Mouse (Mus musculus) kidney, postnatal 0 days (tissue): ENCODE data around the gene Acvr2b. TPM values are rescaled to one million over a fixed set of nuclear protein-coding genes. Genes with fewer than 3 reads are reported as not detected.

Experiments used
- ATAC-seq: fragments of 200-750 bp; cut with Nextera tagmentation; replicated peaks from 2 replicates; pipeline ENCODE4 v1.8.0; 2017; ENCODE audit warnings: low read depth, moderate number of reproducible peaks, moderate TSS enrichment, moderate library complexity; ENCODE audit not compliant: low FRiP score
- DNase-seq: peaks from one replicate; pipeline ENCODE4 v3.0.0-alpha.2; 2016; ENCODE audit warnings: low spot score
- H3K27ac ChIP-seq: fragments of 300-500 bp; sonication (generic); 2 replicates; pipeline ENCODE4 v1.5.1; 2014; ENCODE audit warnings: mild to moderate bottlenecking
- H3K27me3 ChIP-seq: fragments of 300-500 bp; sonication (generic); 2 replicates; pipeline ENCODE4 v1.6.1; 2014; ENCODE audit warnings: low read length, mixed read lengths; ENCODE audit not compliant: insufficient read depth
- H3K36me3 ChIP-seq: fragments of 300-500 bp; sonication (generic); 2 replicates; pipeline ENCODE4 v1.6.1; 2014; ENCODE audit warnings: low read length, mixed read lengths; ENCODE audit not compliant: insufficient read depth
- H3K4me1 ChIP-seq: fragments of 300-500 bp; sonication (generic); replicated peaks from 2 replicates; pipeline ENCODE4 v1.6.1; 2014; ENCODE audit warnings: antibody characterized with exemption, low read length, mixed read lengths; ENCODE audit not compliant: insufficient read depth
- H3K4me2 ChIP-seq: fragments of 300-500 bp; sonication (generic); 2 replicates; pipeline ENCODE4 v1.6.1; 2014; ENCODE audit warnings: mild to moderate bottlenecking, low read length, moderate library complexity, mixed read lengths
- H3K4me3 ChIP-seq: fragments of 300-500 bp; sonication (generic); replicated peaks from 2 replicates; pipeline ENCODE4 v1.5.1; 2014; ENCODE audit warnings: low read depth, low read length
- H3K9ac ChIP-seq: fragments of 300-500 bp; sonication (generic); 2 replicates; pipeline ENCODE4 v1.6.1; 2014; ENCODE audit warnings: low read depth, low read length
- H3K9me3 ChIP-seq: fragments of 300-500 bp; sonication (generic); replicated peaks from 2 replicates; pipeline ENCODE4 v1.6.1; 2016; ENCODE audit warnings: low read length, inconsistent platforms, mixed read lengths
- CTCF ChIP-seq: IDR thresholded peaks from 2 replicates; pipeline ENCODE4 v1.5.1; 2016; ENCODE audit warnings: antibody characterized with exemption, low read depth, mild to moderate bottlenecking, moderate library complexity
- WGBS: fragments of 180-500 bp; shearing (Covaris S2); extraction: QIAGEN DNeasy Blood & Tissue Kit; methylation state at CpG from one replicate; pipeline ENCODE4 v1.1.7; 2014; 5-methylcytosine and 5-hydroxymethylcytosine counted together
- polyA plus RNA-seq: library from polyadenylated mRNA; unstranded; fragments of >200 nt; fragmentation: Nextera tagmentation; extraction: Ambion mirVana; gene quantifications from 2 replicates; pipeline ENCODE4 v1.2.1, GENCODE M21; 2015

Gene Acvr2b
- polyA plus RNA-seq, 1 experiment from 2014 or later = 17.6 TPM

DNA sequence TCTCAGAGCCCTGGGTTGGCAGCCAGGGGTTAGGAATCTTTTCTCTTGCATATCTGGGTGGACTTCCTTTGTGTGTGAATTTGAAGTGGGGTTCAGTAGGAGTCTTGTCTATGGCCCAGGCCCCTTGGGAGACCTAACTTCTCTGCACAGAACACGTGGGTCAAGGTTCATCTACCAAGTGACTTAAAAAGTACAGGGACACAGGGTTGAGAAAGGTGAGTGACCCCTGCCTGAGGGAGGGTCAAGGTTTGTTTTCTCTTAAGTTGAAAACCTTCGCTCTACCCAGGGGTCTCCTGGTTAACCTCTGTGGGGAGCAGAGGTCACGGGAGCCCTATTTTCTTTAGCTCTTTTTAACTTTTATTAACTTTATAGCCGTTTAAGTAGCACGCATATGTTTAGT, 7.9 kb downstream of the Acvr2b start:
- DNase-seq (no peak), ATAC-seq (no peak)
- H3K9ac ChIP-seq = no peak overlapping the region
- no peak overlapping the region for H3K4me3 ChIP-seq
- no peaks in the 10 kb centered on the region for H3K27me3 ChIP-seq
- peaks cover 12% of the 10 kb centered on the region; the same call in 1 of the 2 replicates for H3K9me3 ChIP-seq
- H3K4me2 ChIP-seq = peak overlapping the region; percentile 16; the same call in 1 of the 2 replicates
- peak overlapping the region; percentile 72 for H3K27ac ChIP-seq
- H3K4me1 ChIP-seq = peaks cover 29% of the 10 kb centered on the region
- no peak for TF ChIP-seq CTCF
- 29% methylated on average over 5 of the region's 5 CpGs for WGBS
- 0 out of 2 replicates have a peak, but pooled peaks cover 6% of the 10 kb centered on the region for H3K36me3 ChIP-seq

DNA sequence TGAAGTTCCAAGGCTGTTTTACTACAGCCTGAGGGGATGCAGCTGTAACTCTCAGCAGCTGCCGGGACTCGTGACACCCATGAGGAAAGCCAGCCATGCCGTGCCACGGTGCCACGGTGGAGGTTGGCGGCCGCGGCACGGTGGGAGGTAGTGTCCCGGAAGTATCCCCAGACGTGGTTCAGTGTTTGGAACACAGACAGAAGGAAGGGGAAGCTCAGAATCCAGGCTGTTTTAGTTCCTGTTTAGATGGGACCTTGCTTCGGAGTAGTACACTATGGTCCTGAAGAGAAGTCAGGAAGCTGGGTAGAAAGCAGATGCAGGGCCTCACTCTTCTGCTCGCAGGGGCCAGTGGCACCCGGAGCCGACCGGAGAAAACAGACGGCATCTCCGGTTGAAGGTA, 16.1 kb downstream of the Acvr2b start:
- H3K4me2 ChIP-seq = no peak overlapping the region
- ATAC-seq = 0 out of 2 replicates have a peak, but pooled peaks have one; percentile 43

DNA sequence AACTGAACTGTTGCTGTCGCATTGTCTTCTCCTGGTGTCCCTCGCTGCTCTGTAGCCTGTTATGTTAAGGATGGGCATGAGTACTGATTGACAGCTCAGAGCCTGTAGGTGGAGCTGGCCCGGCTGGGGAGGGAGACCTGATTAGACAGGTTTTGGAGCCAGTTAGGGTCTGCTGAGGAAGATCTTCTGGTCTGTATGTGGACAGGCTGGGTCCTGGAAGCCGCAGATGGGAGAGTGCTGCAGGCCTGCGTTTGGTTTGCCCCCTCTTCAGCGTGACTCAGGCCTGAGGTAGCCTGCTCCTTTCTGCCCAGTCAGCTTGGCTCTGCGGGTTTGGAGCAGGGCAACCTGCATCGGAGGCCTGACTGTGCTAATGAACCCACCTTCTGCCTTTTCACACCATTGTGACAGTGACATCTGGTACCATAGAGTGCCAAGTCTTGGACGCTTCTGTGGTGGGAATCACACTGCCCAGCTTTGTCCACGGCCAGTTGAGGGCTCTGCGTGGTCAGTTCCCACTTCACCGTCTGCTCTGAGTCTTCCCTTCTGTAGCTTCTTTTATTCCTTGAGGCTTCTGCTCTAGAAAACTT, 18.0 kb downstream of the Acvr2b start:
- ATAC-seq = no peak
- H3K4me1 ChIP-seq = peaks cover 7% of the 10 kb centered on the region; the same call in 1 of the 2 replicates
- no peak overlapping the region for H3K27ac ChIP-seq
- H3K9ac ChIP-seq = no peak overlapping the region
- H3K27me3 ChIP-seq = no peaks in the 10 kb centered on the region
- no peaks in the 10 kb centered on the region for H3K36me3 ChIP-seq
- no peaks in the 10 kb centered on the region for H3K9me3 ChIP-seq
- H3K4me3 ChIP-seq = no peak overlapping the region
- H3K4me2 ChIP-seq = no peak overlapping the region
- no peak for TF ChIP-seq CTCF
- DNase-seq = no peak
- 70% methylated on average over 12 of the region's 12 CpGs for WGBS

More for the DNA sequence above, 16.1 kb downstream of the Acvr2b start:
- Histone ChIP-seq H3K9ac (0 out of 2 replicates have a peak overlapping the region, but pooled peaks have one; percentile 31), H3K4me3 (no peak overlapping the region), H3K27ac (peak overlapping the region; percentile 57), H3K27me3 (no peaks in the 10 kb centered on the region), H3K4me1 (no peaks in the 10 kb centered on the region), H3K36me3 (no peaks in the 10 kb centered on the region), H3K9me3 (peaks cover 4% of the 10 kb centered on the region; the same call in 1 of the 2 replicates)
- no peak for DNase-seq
- WGBS = 54% methylated on average over 18 of the region's 18 CpGs
- no peak for TF ChIP-seq CTCF

DNA sequence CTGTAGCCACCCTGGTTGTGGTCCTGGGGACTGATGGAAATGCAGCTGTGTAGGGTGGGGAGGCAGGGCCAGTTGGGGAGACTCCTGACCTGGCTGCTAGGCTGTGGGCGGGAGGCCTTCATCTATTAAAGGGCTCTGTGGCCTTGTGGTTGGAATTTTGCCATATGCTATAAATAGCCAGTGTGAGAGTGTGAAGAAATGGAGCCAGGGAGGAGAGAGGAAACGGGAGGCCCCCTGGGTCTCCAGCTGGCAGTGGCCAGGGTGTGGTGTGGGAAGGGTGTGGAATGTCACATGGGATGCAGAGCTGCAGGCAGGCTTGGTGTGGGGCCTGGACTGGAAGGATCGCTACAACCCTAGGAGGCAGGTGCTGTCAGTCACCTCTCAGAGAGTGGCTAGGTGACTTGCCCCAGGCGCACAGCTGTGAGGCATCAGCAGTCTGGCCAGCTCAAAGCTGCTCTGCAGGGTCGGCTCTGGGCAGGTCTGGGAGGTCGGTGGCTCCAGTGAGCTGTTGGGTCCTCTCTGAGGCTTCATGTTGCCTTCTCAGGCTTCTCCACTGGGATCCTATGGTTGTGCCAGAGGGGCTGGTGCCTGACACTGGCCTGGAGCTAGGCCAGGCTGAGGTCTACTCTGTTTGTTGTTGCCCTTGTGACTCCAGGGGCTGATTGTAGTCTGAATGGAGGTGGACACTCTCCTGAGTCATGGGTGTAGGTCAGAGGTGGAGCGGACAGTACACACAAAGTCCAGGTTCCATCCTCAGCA, 23.5 kb downstream of the Acvr2b start:
- Histone ChIP-seq H3K9me3 (no peaks in the 10 kb centered on the region), H3K4me2 (peak overlapping the region; percentile 4; the same call in 1 of the 2 replicates), H3K27me3 (no peaks in the 10 kb centered on the region), H3K9ac (peak overlapping the region; percentile 6; the same call in 1 of the 2 replicates), H3K36me3 (peaks cover 4% of the 10 kb centered on the region; the same call in 1 of the 2 replicates), H3K4me3 (no peak overlapping the region), H3K4me1 (peaks cover 28% of the 10 kb centered on the region; the same call in 1 of the 2 replicates), H3K27ac (peak overlapping the region; percentile 67)
- no peak for TF ChIP-seq CTCF
- ATAC-seq (peak; percentile 78), DNase-seq (peak; percentile 91)
- 19% methylated on average over 7 of the region's 7 CpGs for WGBS

DNA sequence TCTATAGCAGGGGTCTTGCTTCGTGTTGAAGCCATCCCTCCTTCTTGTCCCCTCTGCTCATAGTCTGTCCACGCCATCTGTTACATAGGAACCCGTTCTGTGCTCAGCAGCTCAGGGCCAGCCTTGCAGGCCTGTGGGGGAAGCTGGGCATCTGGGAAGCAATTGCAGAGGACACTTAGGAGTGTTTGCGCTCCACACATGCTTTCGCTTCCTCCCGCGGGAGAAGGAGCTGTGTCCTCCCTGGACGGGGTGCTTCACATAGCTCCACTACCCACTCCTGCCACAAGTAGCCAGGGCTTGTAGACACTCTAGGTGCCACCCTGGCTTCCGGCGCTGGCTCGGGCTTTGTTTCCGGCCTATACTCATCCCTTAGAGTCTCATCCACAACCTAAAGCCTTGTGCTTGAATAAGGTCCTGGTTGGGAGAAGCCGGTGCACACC, 24.1 kb downstream of the Acvr2b start:
- H3K4me1 ChIP-seq = peaks cover 28% of the 10 kb centered on the region; the same call in 1 of the 2 replicates
- no peak overlapping the region for H3K4me2 ChIP-seq
- DNase-seq (no peak), ATAC-seq (no peak)
- TF ChIP-seq CTCF = no peak
- H3K9ac ChIP-seq = no peak overlapping the region
- no peak overlapping the region for H3K4me3 ChIP-seq
- H3K9me3 ChIP-seq = no peaks in the 10 kb centered on the region
- peak overlapping the region; percentile 67 for H3K27ac ChIP-seq
- peaks cover 6% of the 10 kb centered on the region for H3K36me3 ChIP-seq
- WGBS = 85% methylated on average over 13 of the region's 13 CpGs
- no peaks in the 10 kb centered on the region for H3K27me3 ChIP-seq

DNA sequence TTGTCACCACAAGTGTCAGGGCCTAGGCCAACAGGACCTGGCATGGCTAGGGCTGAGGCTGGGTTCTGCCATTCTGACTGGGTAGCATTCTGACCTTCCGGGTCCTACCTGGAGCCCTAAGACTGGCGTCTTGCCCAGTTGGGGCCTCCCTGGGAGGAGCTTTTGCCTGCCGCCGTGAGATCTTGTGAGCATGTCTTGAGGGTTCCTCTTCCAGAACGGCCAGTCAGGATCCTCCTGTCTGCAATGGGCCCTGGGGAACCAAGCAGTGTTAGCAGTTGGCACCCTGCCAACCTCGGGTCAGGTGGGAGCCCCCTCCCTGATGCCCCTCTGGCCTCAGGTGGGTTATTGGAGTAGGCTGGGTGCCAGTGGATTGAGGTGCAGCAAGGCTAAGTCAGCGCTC, 24.6 kb downstream of the Acvr2b start:
- no peaks in the 10 kb centered on the region for H3K27me3 ChIP-seq
- no peak for DNase-seq
- 49% methylated on average over 7 of the region's 7 CpGs for WGBS
- no peak overlapping the region for H3K4me3 ChIP-seq
- ATAC-seq = no peak
- H3K36me3 ChIP-seq = peaks cover 9% of the 10 kb centered on the region
- H3K4me1 ChIP-seq = peaks cover 28% of the 10 kb centered on the region; the same call in 1 of the 2 replicates
- no peak overlapping the region for H3K9ac ChIP-seq
- H3K9me3 ChIP-seq = no peaks in the 10 kb centered on the region
- no peak overlapping the region for H3K4me2 ChIP-seq
- peak overlapping the region; percentile 67; the same call in 1 of the 2 replicates for H3K27ac ChIP-seq
- no peak for TF ChIP-seq CTCF
